Mouse (Mus musculus) testis, postnatal 10 days (tissue): Measurements from ENCODE around the gene Aldh3a2.
"Not testable (repeated sequence)": the region's sequence is repeated elsewhere in the genome, so short reads cannot be mapped to it uniquely, and the experiment has no call there.

Source experiments
- DNase-seq: peaks from one replicate; pipeline ENCODE4 v3.0.0; 2021; ENCODE audit warnings: low spot score

The Aldh3a2 gene

GRCm38 (mm10) chr11:61215936-61216335 is 51.3 kb downstream of the Aldh3a2 start:
- DNase-seq = no peak

GRCm38 (mm10) chr11:61212102-61212501 is 55.2 kb downstream of the Aldh3a2 start:
- DNase-seq = no peak

GRCm38 (mm10) chr11:61208316-61208715 is 58.9 kb downstream of the Aldh3a2 start:
- no peak for DNase-seq

- DNase-seq = no peak
Observed at GRCm38 (mm10) chr11:61207487-61208246, 59.6 kb downstream of the Aldh3a2 start, which contains the start of gene Aldh3a1. Aldh3a1 (plus strand) TSS chr11:61207537.

- DNase-seq = no peak
Observed at GRCm38 (mm10) chr11:61206136-61206535, 61.1 kb downstream of the Aldh3a2 start.

GRCm38 (mm10) chr11:61205167-61205950 is 61.9 kb downstream of the Aldh3a2 start:
- DNase-seq = no peak

GRCm38 (mm10) chr11:61202810-61203209 is 64.5 kb downstream of the Aldh3a2 start:
- no peak for DNase-seq

GRCm38 (mm10) chr11:61202186-61202585 is 65.1 kb downstream of the Aldh3a2 start:
- DNase-seq = no peak

- DNase-seq = no peak
Observed at GRCm38 (mm10) chr11:61199620-61200362, 67.5 kb downstream of the Aldh3a2 start.

GRCm38 (mm10) chr11:61197935-61198334 is 69.3 kb downstream of the Aldh3a2 start:
- no peak for DNase-seq

GRCm38 (mm10) chr11:61196616-61197353 is 70.5 kb downstream of the Aldh3a2 start:
- no peak for DNase-seq

- DNase-seq = peak; percentile 93
Observed at GRCm38 (mm10) chr11:61193392-61193791, 73.9 kb downstream of the Aldh3a2 start.

- no peak for DNase-seq
Observed at GRCm38 (mm10) chr11:61192779-61193178, 74.5 kb downstream of the Aldh3a2 start.

GRCm38 (mm10) chr11:61192123-61192522 is 75.1 kb downstream of the Aldh3a2 start:
- not testable (repeated sequence) for DNase-seq

- no peak for DNase-seq
Observed at GRCm38 (mm10) chr11:61190776-61191175, 76.5 kb downstream of the Aldh3a2 start.

GRCm38 (mm10) chr11:61183820-61184219 is 83.4 kb downstream of the Aldh3a2 start:
- no peak for DNase-seq

GRCm38 (mm10) chr11:61181624-61182023 is 85.6 kb downstream of the Aldh3a2 start:
- DNase-seq = no peak

- no peak for DNase-seq
Observed at GRCm38 (mm10) chr11:61180361-61180760, 86.9 kb downstream of the Aldh3a2 start.

- DNase-seq = no peak
Observed at GRCm38 (mm10) chr11:61176321-61176720, 90.9 kb downstream of the Aldh3a2 start.

GRCm38 (mm10) chr11:61175778-61176177 is 91.5 kb downstream of the Aldh3a2 start:
- no peak for DNase-seq

- DNase-seq = peak; percentile 99
Observed at GRCm38 (mm10) chr11:61174821-61175658, 92.2 kb downstream of the Aldh3a2 start, which contains the start of gene Usp22. Usp22 (minus strand) TSS chr11:61175055.
